Mouse (Mus musculus): Measurements from ENCODE around the gene Dlg2. TPM values are rescaled to one million over a fixed set of nuclear protein-coding genes. Genes with fewer than 3 reads are reported as not detected.

Dlg2 gene
- total RNA-seq, 2 experiments from 2014 or later, result 273 to 318 TPM

GRCm38 (mm10) chr7:92247594-92247993 lies 1771.1 kb downstream of the Dlg2 start:
- no peak for DNase-seq (ENCODE audit: low spot score in 2 of 2)

GRCm38 (mm10) chr7:92248619-92249018 lies 1772.1 kb downstream of the Dlg2 start:
- no peak for DNase-seq (ENCODE audit: low spot score in 2 of 2)

GRCm38 (mm10) chr7:92258148-92258547 lies 1781.7 kb downstream of the Dlg2 start:
- no peak for DNase-seq (ENCODE audit: low spot score in 2 of 2)

GRCm38 (mm10) chr7:92258701-92259100 lies 1782.2 kb downstream of the Dlg2 start:
- DNase-seq (ENCODE audit: low spot score in 2 of 2), result no peak

GRCm38 (mm10) chr7:92264325-92264724 lies 1787.9 kb downstream of the Dlg2 start:
- DNase-seq (ENCODE audit: low spot score in 2 of 2), result peak; percentile 29 to 68

GRCm38 (mm10) chr7:92264964-92265363 lies 1788.5 kb downstream of the Dlg2 start:
- peak in 1 of 2 experiments; percentile 77 for DNase-seq (ENCODE audit: low spot score in 2 of 2)

- no peak for DNase-seq (ENCODE audit: low spot score in 2 of 2)
Measured at GRCm38 (mm10) chr7:92275353-92275752, 1798.9 kb downstream of the Dlg2 start.

- peak in 1 of 2 experiments; percentile 58 for DNase-seq (ENCODE audit: low spot score in 2 of 2)
Measured at GRCm38 (mm10) chr7:92277629-92278028, 1801.2 kb downstream of the Dlg2 start.

GRCm38 (mm10) chr7:92280925-92281324 lies 1804.5 kb downstream of the Dlg2 start:
- DNase-seq (ENCODE audit: low spot score in 2 of 2), result no peak

GRCm38 (mm10) chr7:92287058-92287457 lies 1810.6 kb downstream of the Dlg2 start:
- DNase-seq (ENCODE audit: low spot score in 2 of 2), result no peak

- DNase-seq (ENCODE audit: low spot score in 2 of 2), result no peak
Measured at GRCm38 (mm10) chr7:92288814-92289213, 1812.3 kb downstream of the Dlg2 start.

- DNase-seq (ENCODE audit: low spot score in 2 of 2), result no peak
Measured at GRCm38 (mm10) chr7:92292918-92293518, 1816.5 kb downstream of the Dlg2 start.

GRCm38 (mm10) chr7:92301046-92301445 lies 1824.6 kb downstream of the Dlg2 start:
- peak in 1 of 2 experiments; percentile 46 for DNase-seq (ENCODE audit: low spot score in 2 of 2)

GRCm38 (mm10) chr7:92307634-92308033 lies 1831.2 kb downstream of the Dlg2 start:
- peak in 1 of 2 experiments; percentile 65 for DNase-seq (ENCODE audit: low spot score in 2 of 2)

GRCm38 (mm10) chr7:92308168-92308567 lies 1831.7 kb downstream of the Dlg2 start:
- DNase-seq (ENCODE audit: low spot score in 2 of 2), result no peak

GRCm38 (mm10) chr7:92316389-92316788 lies 1839.9 kb downstream of the Dlg2 start:
- DNase-seq (ENCODE audit: low spot score in 2 of 2), result peak in 1 of 2 experiments; percentile 57

- DNase-seq (ENCODE audit: low spot score in 2 of 2), result no peak
Measured at GRCm38 (mm10) chr7:92319469-92319868, 1843.0 kb downstream of the Dlg2 start.

GRCm38 (mm10) chr7:92320181-92320580 lies 1843.7 kb downstream of the Dlg2 start:
- DNase-seq (ENCODE audit: low spot score in 2 of 2), result no peak

- DNase-seq (ENCODE audit: low spot score in 2 of 2), result no peak
Measured at GRCm38 (mm10) chr7:92321786-92322185, 1845.3 kb downstream of the Dlg2 start.

GRCm38 (mm10) chr7:92322342-92323069 lies 1846.0 kb downstream of the Dlg2 start:
- DNase-seq (ENCODE audit: low spot score in 2 of 2), result no peak

- no peak for DNase-seq (ENCODE audit: low spot score in 2 of 2)
Measured at GRCm38 (mm10) chr7:92323710-92324109, 1847.2 kb downstream of the Dlg2 start.

- DNase-seq (ENCODE audit: low spot score in 2 of 2), result no peak
Measured at GRCm38 (mm10) chr7:92327343-92327896, 1850.9 kb downstream of the Dlg2 start.

Measured in layer of hippocampus, postnatal 14 days (tissue).